Mouse (Mus musculus) kidney, postnatal 0 days (tissue): ENCODE data around the gene D930007J09Rik. TPM values are rescaled to one million over a fixed set of nuclear protein-coding genes. Genes with fewer than 3 reads are reported as not detected.

Source experiments
- ATAC-seq: fragments of 200-750 bp; cut with Nextera tagmentation; replicated peaks from 2 replicates; pipeline ENCODE4 v1.8.0; 2017; ENCODE audit warnings: low read depth, moderate number of reproducible peaks, moderate TSS enrichment, moderate library complexity; ENCODE audit not compliant: low FRiP score
- DNase-seq: peaks from one replicate; pipeline ENCODE4 v3.0.0-alpha.2; 2016; ENCODE audit warnings: low spot score
- H3K27ac ChIP-seq: fragments of 300-500 bp; sonication (generic); 2 replicates; pipeline ENCODE4 v1.5.1; 2014; ENCODE audit warnings: mild to moderate bottlenecking
- H3K27me3 ChIP-seq: fragments of 300-500 bp; sonication (generic); 2 replicates; pipeline ENCODE4 v1.6.1; 2014; ENCODE audit warnings: low read length, mixed read lengths; ENCODE audit not compliant: insufficient read depth
- H3K36me3 ChIP-seq: fragments of 300-500 bp; sonication (generic); 2 replicates; pipeline ENCODE4 v1.6.1; 2014; ENCODE audit warnings: low read length, mixed read lengths; ENCODE audit not compliant: insufficient read depth
- H3K4me1 ChIP-seq: fragments of 300-500 bp; sonication (generic); replicated peaks from 2 replicates; pipeline ENCODE4 v1.6.1; 2014; ENCODE audit warnings: antibody characterized with exemption, low read length, mixed read lengths; ENCODE audit not compliant: insufficient read depth
- H3K4me2 ChIP-seq: fragments of 300-500 bp; sonication (generic); 2 replicates; pipeline ENCODE4 v1.6.1; 2014; ENCODE audit warnings: mild to moderate bottlenecking, low read length, moderate library complexity, mixed read lengths
- H3K4me3 ChIP-seq: fragments of 300-500 bp; sonication (generic); replicated peaks from 2 replicates; pipeline ENCODE4 v1.5.1; 2014; ENCODE audit warnings: low read depth, low read length
- H3K9ac ChIP-seq: fragments of 300-500 bp; sonication (generic); 2 replicates; pipeline ENCODE4 v1.6.1; 2014; ENCODE audit warnings: low read depth, low read length
- H3K9me3 ChIP-seq: fragments of 300-500 bp; sonication (generic); replicated peaks from 2 replicates; pipeline ENCODE4 v1.6.1; 2016; ENCODE audit warnings: low read length, inconsistent platforms, mixed read lengths
- CTCF ChIP-seq: IDR thresholded peaks from 2 replicates; pipeline ENCODE4 v1.5.1; 2016; ENCODE audit warnings: antibody characterized with exemption, low read depth, mild to moderate bottlenecking, moderate library complexity
- WGBS: fragments of 180-500 bp; shearing (Covaris S2); extraction: QIAGEN DNeasy Blood & Tissue Kit; methylation state at CpG from one replicate; pipeline ENCODE4 v1.1.7; 2014; 5-methylcytosine and 5-hydroxymethylcytosine counted together
- polyA plus RNA-seq: library from polyadenylated mRNA; unstranded; fragments of >200 nt; fragmentation: Nextera tagmentation; extraction: Ambion mirVana; gene quantifications from 2 replicates; pipeline ENCODE4 v1.2.1, GENCODE M21; 2015

The D930007J09Rik gene
- polyA plus RNA-seq, result not detected in 2 replicates

GRCm38 (mm10) chr13:32802259-32803081, at the start of gene D930007J09Rik:
D930007J09Rik (minus strand) TSS chr13:32802849.
- Histone ChIP-seq H3K36me3 (peaks cover 8% of the 10 kb centered on the region), H3K27me3 (no peaks in the 10 kb centered on the region), H3K9ac (peak within 1 kb of the TSS; percentile 72), H3K27ac (peak within 1 kb of the TSS; percentile 68), H3K9me3 (no peaks in the 10 kb centered on the region), H3K4me2 (peak within 1 kb of the TSS; percentile 86), H3K4me3 (peak within 1 kb of the TSS; percentile 76), H3K4me1 (peaks cover 15% of the 10 kb centered on the region; the same call in 1 of the 2 replicates)
- DNase-seq (peak; percentile 50), ATAC-seq (peak; percentile 65)
- TF ChIP-seq CTCF, result no peak
- WGBS, result under 1% methylated on average over 92 of the region's 95 CpGs

- DNase-seq (peak; percentile 87), ATAC-seq (peak; percentile 74; the same call in 1 of the 2 replicates)
- Histone ChIP-seq H3K27ac (no peak overlapping the region), H3K4me3 (no peak overlapping the region), H3K27me3 (no peaks in the 10 kb centered on the region), H3K9ac (no peak overlapping the region), H3K4me2 (no peak overlapping the region), H3K9me3 (no peaks in the 10 kb centered on the region), H3K36me3 (no peaks in the 10 kb centered on the region), H3K4me1 (peaks cover 10% of the 10 kb centered on the region; the same call in 1 of the 2 replicates)
- WGBS, result 11% methylated on average over 7 of the region's 7 CpGs
- peak; percentile 91 for TF ChIP-seq CTCF
Measured at GRCm38 (mm10) chr13:32851967-32852366, 49.3 kb upstream of the D930007J09Rik start.

- Histone ChIP-seq H3K4me2 (peak within 1 kb of the TSS; percentile 42), H3K4me3 (no peak within 1 kb of the TSS), H3K4me1 (peaks cover 10% of the 10 kb centered on the region; the same call in 1 of the 2 replicates), H3K36me3 (no peaks in the 10 kb centered on the region), H3K9ac (no peak within 1 kb of the TSS), H3K9me3 (no peaks in the 10 kb centered on the region), H3K27me3 (no peaks in the 10 kb centered on the region), H3K27ac (no peak within 1 kb of the TSS)
- DNase-seq (peak; percentile 76), ATAC-seq (peak; percentile 54; the same call in 1 of the 2 replicates)
- TF ChIP-seq CTCF, result no peak
- 41% methylated on average over 10 of the region's 10 CpGs for WGBS
Measured at GRCm38 (mm10) chr13:32850668-32851404, 48.2 kb upstream of the D930007J09Rik start, which contains the start of gene Serpinb1a. Serpinb1a (minus strand) TSS chr13:32851185.

- DNase-seq (no peak), ATAC-seq (no peak)
- Histone ChIP-seq H3K9ac (no peak overlapping the region), H3K27me3 (no peaks in the 10 kb centered on the region), H3K9me3 (no peaks in the 10 kb centered on the region), H3K4me3 (no peak overlapping the region), H3K36me3 (no peaks in the 10 kb centered on the region), H3K27ac (no peak overlapping the region), H3K4me1 (peaks cover 10% of the 10 kb centered on the region; the same call in 1 of the 2 replicates), H3K4me2 (peak overlapping the region; percentile 5; the same call in 1 of the 2 replicates)
- 50% methylated on average over 1 of the region's 1 CpGs for WGBS
- no peak for TF ChIP-seq CTCF
Measured at GRCm38 (mm10) chr13:32850156-32850555, 47.5 kb upstream of the D930007J09Rik start.

GRCm38 (mm10) chr13:32849531-32850123, 47.0 kb upstream of the D930007J09Rik start:
- Histone ChIP-seq H3K4me2 (no peak overlapping the region; the same call in 1 of the 2 replicates), H3K9ac (no peak overlapping the region), H3K9me3 (no peaks in the 10 kb centered on the region), H3K4me3 (no peak overlapping the region), H3K4me1 (peaks cover 10% of the 10 kb centered on the region; the same call in 1 of the 2 replicates), H3K27me3 (no peaks in the 10 kb centered on the region), H3K27ac (peak overlapping the region; percentile 42), H3K36me3 (no peaks in the 10 kb centered on the region)
- TF ChIP-seq CTCF, result no peak
- ATAC-seq (0 out of 2 replicates have a peak, but pooled peaks have one; percentile 34), DNase-seq (no peak)
